Mouse (Mus musculus) A20 (cell line): ENCODE measurements around the gene Arfgef2.

Source experiments
- DNase-seq: peaks from one replicate; pipeline ENCODE4 v3.0.0-alpha.2; 2011; ENCODE audit warnings: low read depth, low spot score

Gene Arfgef2

GRCm38 (mm10) chr2:166903719-166904282 is 98.4 kb downstream of the Arfgef2 start:
- DNase-seq = no peak

- DNase-seq = peak; percentile 98
Observed at GRCm38 (mm10) chr2:166905711-166906522, 100.5 kb downstream of the Arfgef2 start, which contains the start of gene Cse1l. Gene Cse1l (plus strand): TSS chr2:166906040.

GRCm38 (mm10) chr2:166906523-166907182 is 101.3 kb downstream of the Arfgef2 start:
- peak; percentile 50 for DNase-seq

- no peak for DNase-seq
Observed at GRCm38 (mm10) chr2:166909729-166910128, 104.3 kb downstream of the Arfgef2 start.

GRCm38 (mm10) chr2:166910536-166910935 is 105.1 kb downstream of the Arfgef2 start:
- no peak for DNase-seq

GRCm38 (mm10) chr2:166923971-166924370 is 118.6 kb downstream of the Arfgef2 start:
- DNase-seq = no peak

- no peak for DNase-seq
Observed at GRCm38 (mm10) chr2:166933943-166934342, 128.6 kb downstream of the Arfgef2 start.

- no peak for DNase-seq
Observed at GRCm38 (mm10) chr2:166934416-166934815, 129.0 kb downstream of the Arfgef2 start.

- no peak for DNase-seq
Observed at GRCm38 (mm10) chr2:166935582-166935981, 130.2 kb downstream of the Arfgef2 start.

GRCm38 (mm10) chr2:166936166-166936565 is 130.8 kb downstream of the Arfgef2 start:
- no peak for DNase-seq

- DNase-seq = no peak
Observed at GRCm38 (mm10) chr2:166943146-166943545, 137.8 kb downstream of the Arfgef2 start.

- DNase-seq = no peak
Observed at GRCm38 (mm10) chr2:166944346-166944745, 139.0 kb downstream of the Arfgef2 start.

GRCm38 (mm10) chr2:166945456-166945855 is 140.1 kb downstream of the Arfgef2 start:
- DNase-seq = peak; percentile 51
